Mouse (Mus musculus): ENCODE measurements at regions not wholly inside any gene's neighbourhood (a gene's known extent, or its start where the extent isn't known, plus 50 kb on each side); places are given as distances from the start of the nearest gene placed in this dataset.
A peak's percentile ranks its signal among the peaks of the same experiment; 100 is the strongest.

GRCm38 (mm10) chr19:30490916-30491315, 58.5 kb downstream of the Dkk1 start:
- Histone ChIP-seq H3K27ac (replicated peaks in 1 of 2; ENCODE audit: control insufficient read depth in 1 of 2, insufficient read depth in 1 of 2, low read depth in 2 of 2, low read length in 2 of 2) (no peak overlapping the region), H3K4me1 (ENCODE audit: control insufficient read depth in 2 of 2, insufficient read depth in 2 of 2, low read length in 2 of 2) (peaks cover 0 to 4% of the 10 kb centered on the region in 2 experiments; a peak in 3 of 4 replicates), H3K27me3 (ENCODE audit: control insufficient read depth, insufficient read depth, low read length) (no peaks in the 10 kb centered on the region), H3K4me3 (ENCODE audit: control insufficient read depth in 1 of 2, insufficient read depth in 1 of 2, low read depth in 1 of 2, low read length in 2 of 2) (no peak overlapping the region), H3K9me3 (ENCODE audit: control insufficient read depth, low read length) (no peaks in the 10 kb centered on the region), H3K9ac (ENCODE audit: low read length) (no peak overlapping the region), H3K4me2 (ENCODE audit: low read length) (peak overlapping the region; percentile 45), H3K36me3 (ENCODE audit: control insufficient read depth, insufficient read depth, low read length) (no peaks in the 10 kb centered on the region)
- no peak for ATAC-seq (ENCODE audit: insufficient number of reproducible peaks, insufficient read depth, low FRiP score, low read depth)
- 15% methylated on average over 9 of the region's 9 CpGs for WGBS

Measured in heart, embryonic 14.5 days (tissue).